Mouse (Mus musculus): Measurements from ENCODE around the gene Patj. TPM values are rescaled to one million over a fixed set of nuclear protein-coding genes. Genes with fewer than 3 reads are reported as not detected.

Patj gene
- polyA plus RNA-seq (2014; fragmentation: Illumina TruSeq; extraction: RNeasy Lipid Tissue Mini Kit (QIAGEN cat#74804)), result 18.2 TPM

GRCm38 (mm10) chr4:98395690-98396437, at the start of gene Patj:
Gene Patj (plus strand): TSS chr4:98395785.

GRCm38 (mm10) chr4:98382716-98383424, 12.7 kb upstream of the Patj start, which contains the start of gene Tm2d1:
Gene Tm2d1 (minus strand): TSS chr4:98383306.

GRCm38 (mm10) chr4:98726590-98727237, 331.1 kb downstream of the Patj start, which contains the start of gene L1td1:
Gene L1td1 (plus strand): TSS chr4:98726734.

Other genes starting within 250 kb of the Patj start
- 194 TPM for gene Tm2d1, start 12.5 kb upstream of the Patj start, polyA plus RNA-seq (2014; fragmentation: Illumina TruSeq; extraction: RNeasy Lipid Tissue Mini Kit (QIAGEN cat#74804))